Mouse (Mus musculus) kidney, postnatal 0 days (tissue): Measurements from ENCODE around the gene Sept10. TPM values are rescaled to one million over a fixed set of nuclear protein-coding genes. Genes with fewer than 3 reads are reported as not detected.

Source experiments
- ATAC-seq: fragments of 200-750 bp; cut with Nextera tagmentation; replicated peaks from 2 replicates; pipeline ENCODE4 v1.8.0; 2017; ENCODE audit warnings: low read depth, moderate number of reproducible peaks, moderate TSS enrichment, moderate library complexity; ENCODE audit not compliant: low FRiP score
- DNase-seq: peaks from one replicate; pipeline ENCODE4 v3.0.0-alpha.2; 2016; ENCODE audit warnings: low spot score
- H3K27ac ChIP-seq: fragments of 300-500 bp; sonication (generic); 2 replicates; pipeline ENCODE4 v1.5.1; 2014; ENCODE audit warnings: mild to moderate bottlenecking
- H3K27me3 ChIP-seq: fragments of 300-500 bp; sonication (generic); 2 replicates; pipeline ENCODE4 v1.6.1; 2014; ENCODE audit warnings: low read length, mixed read lengths; ENCODE audit not compliant: insufficient read depth
- H3K36me3 ChIP-seq: fragments of 300-500 bp; sonication (generic); 2 replicates; pipeline ENCODE4 v1.6.1; 2014; ENCODE audit warnings: low read length, mixed read lengths; ENCODE audit not compliant: insufficient read depth
- H3K4me1 ChIP-seq: fragments of 300-500 bp; sonication (generic); replicated peaks from 2 replicates; pipeline ENCODE4 v1.6.1; 2014; ENCODE audit warnings: antibody characterized with exemption, low read length, mixed read lengths; ENCODE audit not compliant: insufficient read depth
- H3K4me2 ChIP-seq: fragments of 300-500 bp; sonication (generic); 2 replicates; pipeline ENCODE4 v1.6.1; 2014; ENCODE audit warnings: mild to moderate bottlenecking, low read length, moderate library complexity, mixed read lengths
- H3K4me3 ChIP-seq: fragments of 300-500 bp; sonication (generic); replicated peaks from 2 replicates; pipeline ENCODE4 v1.5.1; 2014; ENCODE audit warnings: low read depth, low read length
- H3K9ac ChIP-seq: fragments of 300-500 bp; sonication (generic); 2 replicates; pipeline ENCODE4 v1.6.1; 2014; ENCODE audit warnings: low read depth, low read length
- H3K9me3 ChIP-seq: fragments of 300-500 bp; sonication (generic); replicated peaks from 2 replicates; pipeline ENCODE4 v1.6.1; 2016; ENCODE audit warnings: low read length, inconsistent platforms, mixed read lengths
- CTCF ChIP-seq: IDR thresholded peaks from 2 replicates; pipeline ENCODE4 v1.5.1; 2016; ENCODE audit warnings: antibody characterized with exemption, low read depth, mild to moderate bottlenecking, moderate library complexity
- WGBS: fragments of 180-500 bp; shearing (Covaris S2); extraction: QIAGEN DNeasy Blood & Tissue Kit; methylation state at CpG from one replicate; pipeline ENCODE4 v1.1.7; 2014; 5-methylcytosine and 5-hydroxymethylcytosine counted together
- polyA plus RNA-seq: library from polyadenylated mRNA; unstranded; fragments of >200 nt; fragmentation: Nextera tagmentation; extraction: Ambion mirVana; gene quantifications from 2 replicates; pipeline ENCODE4 v1.2.1, GENCODE M21; 2015

Sept10 gene
- polyA plus RNA-seq, 1 experiment from 2014 or later: 62.7 TPM

DNA sequence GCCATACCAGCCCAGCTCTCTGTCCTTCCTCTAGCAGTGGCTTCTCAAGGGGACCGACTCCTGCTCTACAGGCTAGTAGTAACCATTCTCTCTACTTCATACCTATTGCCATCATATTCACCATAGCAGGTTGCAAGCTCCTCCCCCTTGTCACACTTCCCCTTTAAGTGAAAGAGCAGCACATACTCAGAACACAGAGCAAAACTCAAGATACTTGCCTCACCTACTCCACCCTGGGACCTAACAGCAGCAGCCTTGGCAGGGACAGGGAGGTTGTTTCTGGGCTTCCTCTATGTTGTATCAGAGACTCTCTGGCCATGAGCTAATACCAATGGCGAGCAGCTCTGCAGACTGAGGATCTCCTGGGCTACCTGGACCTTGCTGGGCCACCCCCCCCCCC lies 96.2 kb downstream of the Sept10 start:
- no peaks in the 10 kb centered on the region for H3K4me1 ChIP-seq
- no peak overlapping the region for H3K27ac ChIP-seq
- no peaks in the 10 kb centered on the region for H3K36me3 ChIP-seq
- H3K9me3 ChIP-seq: no peaks in the 10 kb centered on the region
- no peak overlapping the region for H3K9ac ChIP-seq
- no peak for TF ChIP-seq CTCF
- H3K4me2 ChIP-seq: no peak overlapping the region
- no peak overlapping the region for H3K4me3 ChIP-seq
- DNase-seq: no peak
- WGBS: 84% methylated on average over 2 of the region's 2 CpGs
- no peaks in the 10 kb centered on the region for H3K27me3 ChIP-seq
- no peak for ATAC-seq

GRCm38 (mm10) chr10:59119811-59120210 lies 101.8 kb downstream of the Sept10 start:
- no peaks in the 10 kb centered on the region for H3K9me3 ChIP-seq
- DNase-seq (no peak), ATAC-seq (no peak)
- no peak for TF ChIP-seq CTCF
- H3K4me1 ChIP-seq: no peaks in the 10 kb centered on the region
- no peak overlapping the region for H3K27ac ChIP-seq
- H3K4me2 ChIP-seq: no peak overlapping the region
- no peaks in the 10 kb centered on the region for H3K27me3 ChIP-seq
- no peak overlapping the region for H3K9ac ChIP-seq
- 97% methylated on average over 2 of the region's 2 CpGs for WGBS
- H3K36me3 ChIP-seq: no peaks in the 10 kb centered on the region
- H3K4me3 ChIP-seq: no peak overlapping the region

- Histone ChIP-seq H3K4me1 (no peaks in the 10 kb centered on the region), H3K27me3 (no peaks in the 10 kb centered on the region), H3K9me3 (no peaks in the 10 kb centered on the region), H3K4me2 (no peak overlapping the region), H3K36me3 (no peaks in the 10 kb centered on the region), H3K27ac (no peak overlapping the region), H3K4me3 (no peak overlapping the region), H3K9ac (no peak overlapping the region)
- 95% methylated on average over 1 of the region's 1 CpGs for WGBS
- DNase-seq (no peak), ATAC-seq (no peak)
- no peak for TF ChIP-seq CTCF
These were observed 102.6 kb downstream of the Sept10 start for GRCm38 (mm10) chr10:59119001-59119400.

DNA sequence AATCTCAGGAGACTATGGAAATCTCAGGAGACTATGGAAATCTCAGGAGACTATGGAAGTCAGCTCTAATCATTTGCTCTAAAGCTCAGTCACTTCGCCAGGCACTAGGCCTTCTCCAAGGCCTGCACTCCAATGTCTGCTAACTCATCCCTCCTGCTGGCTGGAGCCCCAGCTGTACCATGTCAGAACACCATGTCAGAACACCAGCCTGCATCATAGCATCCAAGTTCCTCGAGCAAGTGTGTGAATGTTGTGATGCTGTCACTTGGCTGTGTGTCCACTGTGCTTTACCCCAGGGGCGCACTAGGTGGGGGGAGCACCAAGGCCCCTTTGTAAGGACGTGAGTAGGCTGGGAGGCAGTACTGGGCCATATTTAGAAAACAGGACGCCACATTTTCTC lies 104.1 kb downstream of the Sept10 start:
- no peak overlapping the region for H3K4me3 ChIP-seq
- H3K4me1 ChIP-seq: no peaks in the 10 kb centered on the region
- WGBS: 78% methylated on average over 5 of the region's 5 CpGs
- H3K27me3 ChIP-seq: no peaks in the 10 kb centered on the region
- H3K4me2 ChIP-seq: no peak overlapping the region
- H3K9me3 ChIP-seq: no peaks in the 10 kb centered on the region
- no peak for ATAC-seq
- no peak overlapping the region for H3K27ac ChIP-seq
- no peaks in the 10 kb centered on the region for H3K36me3 ChIP-seq
- no peak for DNase-seq
- H3K9ac ChIP-seq: no peak overlapping the region
- no peak for TF ChIP-seq CTCF

GRCm38 (mm10) chr10:59116331-59116730 lies 105.3 kb downstream of the Sept10 start:
- no peak for TF ChIP-seq CTCF
- no peaks in the 10 kb centered on the region for H3K9me3 ChIP-seq
- H3K36me3 ChIP-seq: no peaks in the 10 kb centered on the region
- DNase-seq (no peak), ATAC-seq (no peak)
- no peaks in the 10 kb centered on the region for H3K27me3 ChIP-seq
- no peak overlapping the region for H3K4me3 ChIP-seq
- no peak overlapping the region for H3K9ac ChIP-seq
- no peak overlapping the region for H3K4me2 ChIP-seq
- H3K4me1 ChIP-seq: no peaks in the 10 kb centered on the region
- H3K27ac ChIP-seq: no peak overlapping the region
- 60% methylated on average over 9 of the region's 9 CpGs for WGBS

- TF ChIP-seq CTCF: no peak
- 91% methylated on average over 2 of the region's 2 CpGs for WGBS
These were observed 106.0 kb downstream of the Sept10 start for GRCm38 (mm10) chr10:59115691-59116090.

GRCm38 (mm10) chr10:59114535-59115291 lies 106.9 kb downstream of the Sept10 start:
- Histone ChIP-seq H3K4me2 (no peak overlapping the region), H3K27me3 (no peaks in the 10 kb centered on the region), H3K4me3 (no peak overlapping the region), H3K4me1 (no peaks in the 10 kb centered on the region), H3K27ac (no peak overlapping the region), H3K9me3 (no peaks in the 10 kb centered on the region), H3K36me3 (no peaks in the 10 kb centered on the region), H3K9ac (no peak overlapping the region)
- WGBS: 24% methylated on average over 15 of the region's 15 CpGs
- ATAC-seq: no peak; the same call in 1 of the 2 replicates
- DNase-seq: peak; percentile 66
- TF ChIP-seq CTCF: no peak

More at GRCm38 (mm10) chr10:59115691-59116090, 106.0 kb downstream of the Sept10 start:
- Histone ChIP-seq H3K27me3 (no peaks in the 10 kb centered on the region), H3K4me1 (no peaks in the 10 kb centered on the region), H3K9ac (no peak overlapping the region), H3K4me3 (no peak overlapping the region), H3K4me2 (no peak overlapping the region), H3K27ac (no peak overlapping the region), H3K36me3 (no peaks in the 10 kb centered on the region), H3K9me3 (no peaks in the 10 kb centered on the region)
- no peak for ATAC-seq
- DNase-seq: no peak
